Mouse (Mus musculus) frontal cortex, adult (tissue): ENCODE measurements around the gene Gm21739.
"Not testable (repeated sequence)": the region's sequence is repeated elsewhere in the genome, so short reads cannot be mapped to it uniquely, and the experiment has no call there.

Source experiments
- ATAC-seq: cut with Nextera tagmentation; 2 replicates; pipeline ENCODE4 v1.9.2; 2017; ENCODE audit warnings: mild to moderate bottlenecking, moderate library complexity, mixed read lengths; ENCODE audit not compliant: low TSS enrichment

The Gm21739 gene

GRCm38 (mm10) chrY:44264344-44264743 is at the start of gene Gm21739:
Gene Gm21739, minus strand, starts transcription at chrY:44264444.
- not testable (repeated sequence) for ATAC-seq
